Mouse (Mus musculus): Measurements from ENCODE around the gene Zbtb3. TPM values are rescaled to one million over a fixed set of nuclear protein-coding genes. Genes with fewer than 3 reads are reported as not detected.

Zbtb3 gene
- 4.3 TPM for polyA plus RNA-seq (2015; fragmentation: Illumina TruSeq; extraction: RNeasy Lipid Tissue Mini Kit (QIAGEN cat#74804); ENCODE audit: low read depth, low replicate concordance)

GRCm38 (mm10) chr19:8802130-8802821 lies at the start of gene Zbtb3:
Gene Zbtb3, plus strand, starts transcription at chr19:8802555.

DNA sequence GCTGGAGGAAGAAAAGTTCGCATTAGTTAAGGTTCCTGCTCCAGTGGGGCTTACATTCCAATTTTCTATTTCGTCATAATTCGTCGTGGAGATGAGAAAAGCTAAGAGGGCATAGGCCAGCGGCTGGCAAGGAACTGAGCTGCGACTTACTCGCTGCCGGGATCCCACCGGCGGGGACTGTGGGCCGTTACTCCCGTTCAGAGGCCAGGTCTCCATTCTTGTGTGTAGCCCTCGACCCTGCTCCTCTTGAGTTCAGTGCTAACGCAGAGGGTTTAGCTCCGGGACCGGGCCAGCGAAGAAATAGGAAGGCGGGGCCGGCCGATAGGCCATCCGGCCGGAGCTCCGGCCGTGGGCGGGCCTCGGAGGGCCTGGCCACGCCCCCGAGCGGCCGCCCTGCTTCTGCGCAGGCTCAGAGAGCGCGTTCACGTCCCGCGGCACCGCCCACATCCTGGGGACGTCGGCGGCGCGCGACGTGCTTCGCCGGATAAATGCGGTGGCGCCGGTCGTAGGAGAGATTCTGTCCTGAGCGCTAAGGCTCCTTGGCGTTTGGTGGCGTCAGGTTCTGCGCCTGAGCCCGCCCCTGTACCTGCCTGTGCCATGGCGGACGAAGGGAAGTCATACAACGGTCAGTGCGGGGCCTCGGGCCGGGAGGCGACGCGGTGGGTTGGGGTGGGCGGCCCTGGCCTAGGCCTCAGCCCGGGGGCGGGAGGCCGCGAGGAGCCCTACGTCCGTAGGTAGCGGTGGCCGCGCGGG lies 45.5 kb upstream of the Zbtb3 start, which contains the start of gene Nxf1:
Nxf1 (plus strand) TSS at position 439 of the 753 bp plus-strand sequence.

GRCm38 (mm10) chr19:8770567-8771270 lies 31.6 kb upstream of the Zbtb3 start, which contains the start of gene Tmem223:
Gene Tmem223, plus strand, starts transcription at chr19:8770996.

GRCm38 (mm10) chr19:8774086-8774835 lies 28.1 kb upstream of the Zbtb3 start, which contains the start of gene Tmem179b:
Gene Tmem179b, minus strand, starts transcription at chr19:8774467.

GRCm38 (mm10) chr19:8786008-8786781 lies 16.2 kb upstream of the Zbtb3 start, which contains the start of gene Taf6l:
Gene Taf6l, minus strand, starts transcription at chr19:8786417.

GRCm38 (mm10) chr19:8798264-8798946 lies 4.0 kb upstream of the Zbtb3 start, which contains the start of gene Polr2g:
Gene Polr2g, minus strand, starts transcription at chr19:8798577.

GRCm38 (mm10) chr19:8818801-8819595 lies 16.6 kb downstream of the Zbtb3 start, which contains the start of gene Ttc9c:
Gene Ttc9c, minus strand, starts transcription at chr19:8819333.

DNA sequence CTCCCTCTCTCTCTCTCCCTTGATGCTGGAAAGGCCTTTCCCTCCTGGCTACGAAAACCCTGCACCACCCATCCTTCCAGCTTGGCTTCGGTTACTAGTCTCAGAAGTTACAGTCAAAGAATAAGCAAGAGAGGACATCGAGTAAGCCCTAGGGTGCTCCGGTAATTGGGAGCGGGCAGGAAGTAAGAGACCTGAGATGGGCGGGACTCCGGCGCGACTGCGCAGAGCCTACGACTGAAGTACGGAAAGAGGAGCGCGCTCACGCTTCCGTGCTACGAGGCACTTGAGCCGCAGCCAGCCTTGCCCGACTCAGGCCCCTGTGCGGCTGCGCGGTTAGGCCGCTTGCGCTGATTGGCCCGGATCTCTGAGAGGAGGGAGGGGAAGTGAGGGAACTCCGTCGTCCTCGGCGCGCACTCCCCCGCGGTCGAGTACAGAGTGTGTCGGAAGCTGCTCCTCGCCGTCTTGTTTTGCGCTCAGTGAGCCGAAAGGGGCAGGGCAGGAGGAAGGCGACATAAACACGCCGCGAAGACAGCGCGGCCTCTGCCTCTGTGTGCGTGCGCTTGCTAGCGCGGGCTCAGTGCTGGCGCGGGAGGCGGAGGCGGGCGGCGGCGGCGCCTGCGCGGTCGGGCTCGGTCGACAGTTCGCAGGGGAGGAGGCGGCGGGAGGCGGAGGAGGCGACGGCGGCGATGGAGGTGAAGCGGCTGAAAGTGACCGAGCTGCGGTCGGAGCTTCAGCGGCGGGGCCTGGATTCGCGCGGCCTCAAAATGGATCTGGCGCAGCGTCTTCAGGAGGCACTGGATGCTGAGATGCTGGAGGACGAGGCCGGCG lies 17.5 kb downstream of the Zbtb3 start, which contains the start of gene Hnrnpul2:
Hnrnpul2 (plus strand) TSS at position 415 of the 828 bp plus-strand sequence.

DNA sequence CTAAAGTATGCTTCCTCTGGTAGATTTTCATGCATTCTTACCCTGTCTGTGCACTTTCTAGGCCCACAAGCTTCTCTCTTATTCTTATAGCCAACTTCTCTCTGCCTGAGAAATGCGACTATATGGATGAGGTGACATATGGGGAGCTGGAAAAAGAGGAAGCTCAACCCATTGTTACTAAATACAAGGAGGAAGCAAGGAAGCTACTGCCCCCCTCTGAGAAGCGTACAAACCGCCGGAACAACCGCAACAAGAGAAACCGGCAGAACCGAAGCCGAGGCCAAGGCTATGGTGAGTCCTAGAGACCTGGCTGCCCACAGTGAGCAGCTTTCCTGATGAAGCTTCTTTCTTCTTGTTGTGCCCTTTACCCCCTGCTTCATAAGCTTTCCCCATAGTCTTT lies 27.3 kb downstream of the Zbtb3 start, which contains the start of gene AC129217.1:
AC129217.1 (plus strand) TSS at position 114 of the 400 bp plus-strand sequence.

DNA sequence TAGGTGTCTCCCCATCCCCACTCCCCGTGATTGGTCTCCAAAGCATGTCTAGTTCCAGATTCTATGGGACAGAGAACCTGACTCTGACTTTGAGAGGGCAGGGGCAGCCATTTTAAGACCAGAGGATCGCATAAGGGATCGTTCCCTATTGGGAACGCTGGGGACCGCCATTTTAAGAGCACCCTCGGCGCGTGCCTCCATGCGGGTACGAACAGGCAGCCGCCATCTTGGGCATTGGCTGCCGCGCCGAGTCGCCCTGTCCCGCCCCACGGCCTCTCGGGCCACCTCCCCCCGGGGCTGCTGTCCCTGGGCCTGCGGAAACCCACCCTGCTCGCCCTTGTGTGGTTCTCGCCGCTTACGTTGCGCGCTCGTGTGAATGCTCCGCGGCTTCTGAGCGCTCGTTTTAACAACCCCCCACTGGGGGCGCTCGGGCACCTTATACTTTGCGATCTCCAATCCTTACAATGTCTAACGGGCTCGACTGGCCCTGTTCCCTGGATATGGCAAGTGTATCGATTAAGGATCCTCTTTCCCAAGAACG lies 35.0 kb downstream of the Zbtb3 start, which contains the start of gene Bscl2:
Bscl2 (plus strand) TSS at position 217 of the 541 bp plus-strand sequence.

GRCm38 (mm10) chr19:8839103-8839907 lies 37.0 kb downstream of the Zbtb3 start, which contains the start of gene Gng3:
Gene Gng3, minus strand, starts transcription at chr19:8839194.

GRCm38 (mm10) chr19:8850402-8850901 lies 48.1 kb downstream of the Zbtb3 start, which contains the start of gene Lrrn4cl:
Gene Lrrn4cl, plus strand, starts transcription at chr19:8850768.

Measured in brain, adult 10 weeks (tissue).